Mouse (Mus musculus) c-Kit-positive CD71-negative TER-119-negative erythroid progenitor cells, embryonic 14.5 days (primary cell): Measurements from ENCODE around the gene Tbx10.
"Not testable (repeated sequence)": the region's sequence is repeated elsewhere in the genome, so short reads cannot be mapped to it uniquely, and the experiment has no call there.

Source experiments
- DNase-seq: peaks from one replicate; pipeline ENCODE4 v3.0.0-alpha.2; 2013; ENCODE audit warnings: low read depth

Tbx10 gene

DNA sequence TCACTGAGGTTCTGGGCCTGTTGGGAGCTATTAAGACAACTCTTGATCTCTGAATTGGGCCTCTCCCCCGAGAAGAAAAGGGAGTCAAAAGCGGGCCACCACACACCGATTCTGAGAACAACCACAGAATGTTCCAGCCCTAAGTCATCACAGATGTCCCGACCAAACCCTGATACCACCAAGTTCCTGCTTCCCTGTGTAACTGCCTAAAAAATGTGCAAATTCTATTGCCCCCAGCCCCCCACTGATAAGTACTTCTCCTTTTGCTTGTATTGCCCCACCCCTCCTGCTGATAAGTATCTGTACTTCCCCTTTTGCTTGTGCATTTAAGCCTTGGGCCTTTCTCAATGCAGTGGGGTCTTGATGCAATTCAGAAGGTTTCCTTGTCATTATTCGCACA, 51.6 kb downstream of the Tbx10 start:
- not testable (repeated sequence) for DNase-seq

DNA sequence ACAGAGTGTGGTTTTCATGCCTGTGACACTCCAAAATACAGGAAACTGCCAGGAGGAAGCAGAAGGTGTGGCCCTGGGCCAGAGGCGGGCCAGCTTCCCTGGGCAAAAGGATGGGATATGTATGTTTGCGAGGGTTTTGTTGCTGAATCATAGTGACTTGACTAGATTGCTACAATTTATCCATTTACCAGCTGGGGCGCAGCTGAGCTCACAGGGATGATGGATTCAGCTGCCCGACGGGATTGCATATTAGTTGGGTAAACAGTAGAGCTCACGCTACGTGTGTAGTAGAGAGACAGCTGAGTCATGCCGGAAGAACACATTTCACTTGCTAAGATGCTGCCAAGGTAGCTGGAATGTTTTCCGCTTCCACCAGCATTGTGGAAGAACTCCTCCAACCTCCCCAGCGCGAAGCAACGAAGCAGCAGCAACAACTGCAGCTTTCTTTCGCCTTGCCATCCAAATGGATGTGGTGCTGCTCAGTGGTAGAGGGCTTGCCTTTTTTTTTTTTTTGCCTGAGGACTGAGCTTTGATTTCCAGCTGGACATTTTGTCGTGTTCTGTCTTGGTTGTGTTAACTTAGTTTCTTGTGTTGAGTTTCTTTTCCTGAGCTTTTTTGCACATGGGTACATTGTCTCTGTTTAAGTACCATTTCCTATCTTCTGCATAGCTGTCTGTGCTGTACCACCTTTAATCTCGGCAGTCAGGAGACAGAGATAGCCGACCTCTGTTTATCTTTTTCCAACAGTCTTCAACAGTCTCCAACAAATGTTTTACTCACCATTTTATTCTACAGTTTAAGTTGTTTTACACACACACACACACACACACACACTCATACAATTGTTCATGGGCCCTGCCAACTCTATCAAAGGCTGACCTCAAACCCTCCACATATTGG, 53.7 kb downstream of the Tbx10 start, which contains the start of gene Gstp2:
Gstp2 (minus strand) TSS at position 58 of the 900 bp plus-strand sequence.
- no peak for DNase-seq

DNA sequence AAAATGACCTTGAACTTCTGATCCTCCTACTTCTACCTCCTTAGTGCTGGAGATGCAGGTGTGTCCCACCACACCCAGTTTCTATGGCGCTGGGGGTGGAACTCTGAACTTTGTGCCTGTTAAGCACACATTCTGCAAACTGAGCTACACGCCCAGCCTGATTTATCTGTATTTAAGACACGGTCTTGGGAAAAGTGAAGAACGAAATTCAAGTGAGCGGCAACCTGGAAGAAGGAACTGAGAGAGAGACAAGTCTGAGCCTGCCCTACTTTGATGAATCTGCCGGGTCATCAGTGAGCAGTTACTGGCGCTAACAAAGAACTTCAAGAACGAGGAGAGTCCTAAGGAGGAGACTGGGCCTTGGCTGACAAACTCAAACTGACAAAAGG, 54.3 kb downstream of the Tbx10 start:
- DNase-seq, result no peak

DNA sequence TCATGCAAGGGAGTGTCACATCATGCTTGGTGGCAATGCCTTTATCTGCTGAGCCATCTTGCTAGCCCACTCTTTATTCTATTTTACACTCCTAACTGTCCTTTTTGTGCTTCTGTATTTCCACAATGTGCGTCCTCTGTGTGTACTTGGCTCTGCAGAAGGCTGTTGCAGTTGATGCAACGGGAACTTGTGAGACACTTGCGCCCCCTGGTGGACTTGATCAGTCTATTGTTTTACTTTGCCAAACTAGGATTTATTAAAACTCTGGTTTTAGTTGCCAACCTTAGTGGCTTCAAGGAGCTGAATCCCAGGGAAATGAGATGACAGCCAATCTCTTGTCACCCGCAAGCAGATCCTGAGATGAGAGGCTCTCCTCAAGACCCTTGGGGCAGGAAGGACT, 55.3 kb downstream of the Tbx10 start:
- peak; percentile 85 for DNase-seq

DNA sequence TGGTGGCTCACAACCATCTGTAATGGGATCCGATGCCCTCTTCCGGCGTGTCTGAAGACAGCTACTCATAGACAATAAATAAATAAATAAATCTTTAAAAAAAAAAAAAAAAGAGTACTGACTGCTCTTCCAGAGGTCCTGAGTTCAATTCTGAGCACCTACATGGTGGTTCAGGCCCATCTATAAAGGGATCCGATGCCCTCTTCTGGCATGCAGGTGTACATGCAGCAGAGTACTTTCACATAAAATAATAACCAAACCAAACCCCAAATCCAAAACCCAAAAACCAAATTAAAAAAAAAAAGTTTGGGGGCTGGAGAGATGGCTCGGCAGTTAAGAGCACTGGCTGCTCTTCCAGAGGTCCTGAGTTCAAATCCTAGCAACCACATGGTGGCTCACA, 56.5 kb downstream of the Tbx10 start:
- DNase-seq, result not testable (repeated sequence)
